Mouse (Mus musculus): ENCODE results near the gene Spock1. TPM values are rescaled to one million over a fixed set of nuclear protein-coding genes. Genes with fewer than 3 reads are reported as not detected.

The Spock1 gene
- polyA plus RNA-seq, 1 experiment from 2014 or later: not detected

GRCm38 (mm10) chr13:57867586-57867985 lies 40.5 kb downstream of the Spock1 start:
- Histone ChIP-seq H3K27ac (ENCODE audit: low read depth) (no peak overlapping the region), H3K9me3 (ENCODE audit: low read depth, low read length) (no peaks in the 10 kb centered on the region), H3K4me2 (no peak overlapping the region), H3K4me3 (ENCODE audit: low read depth, low read length) (no peak overlapping the region), H3K27me3 (ENCODE audit: insufficient read depth, low read length) (no peaks in the 10 kb centered on the region), H3K4me1 (ENCODE audit: insufficient read depth) (no peaks in the 10 kb centered on the region), H3K9ac (no peak overlapping the region), H3K36me3 (ENCODE audit: insufficient read depth) (no peaks in the 10 kb centered on the region)
- peak; percentile 85 for DNase-seq
- TF ChIP-seq CTCF (IDR thresholded peaks at IDR 0.05; ENCODE audit: low read depth): no peak
- 48% methylated on average over 7 of the region's 7 CpGs for WGBS
- ATAC-seq (ENCODE audit: insufficient read depth): no peak

- Histone ChIP-seq H3K4me2 (no peak overlapping the region), H3K4me3 (ENCODE audit: low read depth, low read length) (no peak overlapping the region), H3K9me3 (ENCODE audit: low read depth, low read length) (no peaks in the 10 kb centered on the region), H3K27ac (ENCODE audit: low read depth) (no peak overlapping the region), H3K36me3 (ENCODE audit: insufficient read depth) (no peaks in the 10 kb centered on the region), H3K4me1 (ENCODE audit: insufficient read depth) (no peaks in the 10 kb centered on the region), H3K9ac (no peak overlapping the region), H3K27me3 (ENCODE audit: insufficient read depth, low read length) (no peaks in the 10 kb centered on the region)
- no peak for ATAC-seq (ENCODE audit: insufficient read depth)
- no peak for TF ChIP-seq CTCF (IDR thresholded peaks at IDR 0.05; ENCODE audit: low read depth)
- 63% methylated on average over 4 of the region's 4 CpGs for WGBS
- no peak for DNase-seq
These were observed 43.1 kb downstream of the Spock1 start for GRCm38 (mm10) chr13:57865029-57865428.

- 60% methylated on average over 9 of the region's 9 CpGs for WGBS
- Histone ChIP-seq H3K4me2 (no peak overlapping the region), H3K4me3 (ENCODE audit: low read depth, low read length) (no peak overlapping the region), H3K27me3 (ENCODE audit: insufficient read depth, low read length) (no peaks in the 10 kb centered on the region), H3K36me3 (ENCODE audit: insufficient read depth) (no peaks in the 10 kb centered on the region), H3K9me3 (ENCODE audit: low read depth, low read length) (no peaks in the 10 kb centered on the region), H3K9ac (no peak overlapping the region), H3K27ac (ENCODE audit: low read depth) (no peak overlapping the region), H3K4me1 (ENCODE audit: insufficient read depth) (no peaks in the 10 kb centered on the region)
- no peak for ATAC-seq (ENCODE audit: insufficient read depth)
- DNase-seq: no peak
- no peak for TF ChIP-seq CTCF (IDR thresholded peaks at IDR 0.05; ENCODE audit: low read depth)
These were observed 49.6 kb downstream of the Spock1 start for GRCm38 (mm10) chr13:57858491-57858890.

GRCm38 (mm10) chr13:57857016-57857415 lies 51.1 kb downstream of the Spock1 start:
- no peak overlapping the region for H3K9ac ChIP-seq
- no peak overlapping the region for H3K4me2 ChIP-seq
- no peak for DNase-seq
- TF ChIP-seq CTCF (IDR thresholded peaks at IDR 0.05; ENCODE audit: low read depth): no peak
- no peaks in the 10 kb centered on the region for H3K4me1 ChIP-seq (ENCODE audit: insufficient read depth)
- H3K9me3 ChIP-seq (ENCODE audit: low read depth, low read length): no peaks in the 10 kb centered on the region
- no peak overlapping the region for H3K27ac ChIP-seq (ENCODE audit: low read depth)
- no peak for ATAC-seq (ENCODE audit: insufficient read depth)
- H3K4me3 ChIP-seq (ENCODE audit: low read depth, low read length): no peak overlapping the region
- 90% methylated on average over 3 of the region's 3 CpGs for WGBS
- H3K27me3 ChIP-seq (ENCODE audit: insufficient read depth, low read length): no peaks in the 10 kb centered on the region
- no peaks in the 10 kb centered on the region for H3K36me3 ChIP-seq (ENCODE audit: insufficient read depth)

- ATAC-seq (ENCODE audit: insufficient read depth) (no peak), DNase-seq (no peak)
- Histone ChIP-seq H3K4me2 (no peak overlapping the region), H3K4me1 (ENCODE audit: insufficient read depth) (no peaks in the 10 kb centered on the region), H3K27me3 (ENCODE audit: insufficient read depth, low read length) (no peaks in the 10 kb centered on the region), H3K9ac (no peak overlapping the region), H3K27ac (ENCODE audit: low read depth) (no peak overlapping the region), H3K9me3 (ENCODE audit: low read depth, low read length) (no peaks in the 10 kb centered on the region), H3K36me3 (ENCODE audit: insufficient read depth) (no peaks in the 10 kb centered on the region), H3K4me3 (ENCODE audit: low read depth, low read length) (no peak overlapping the region)
- no peak for TF ChIP-seq CTCF (IDR thresholded peaks at IDR 0.05; ENCODE audit: low read depth)
- WGBS: 78% methylated on average over 10 of the region's 10 CpGs
These were observed 51.8 kb downstream of the Spock1 start for GRCm38 (mm10) chr13:57856311-57856853.

- Histone ChIP-seq H3K4me3 (ENCODE audit: low read depth, low read length) (no peak overlapping the region), H3K9me3 (ENCODE audit: low read depth, low read length) (no peaks in the 10 kb centered on the region), H3K4me2 (no peak overlapping the region), H3K27ac (ENCODE audit: low read depth) (no peak overlapping the region), H3K27me3 (ENCODE audit: insufficient read depth, low read length) (no peaks in the 10 kb centered on the region), H3K4me1 (ENCODE audit: insufficient read depth) (no peaks in the 10 kb centered on the region), H3K36me3 (ENCODE audit: insufficient read depth) (no peaks in the 10 kb centered on the region), H3K9ac (no peak overlapping the region)
- ATAC-seq (ENCODE audit: insufficient read depth) (no peak), DNase-seq (no peak)
- 64% methylated on average over 4 of the region's 4 CpGs for WGBS
- no peak for TF ChIP-seq CTCF (IDR thresholded peaks at IDR 0.05; ENCODE audit: low read depth)
These were observed 52.4 kb downstream of the Spock1 start for GRCm38 (mm10) chr13:57855766-57856165.

- Histone ChIP-seq H3K4me1 (ENCODE audit: insufficient read depth) (no peaks in the 10 kb centered on the region), H3K9me3 (ENCODE audit: low read depth, low read length) (no peaks in the 10 kb centered on the region), H3K27ac (ENCODE audit: low read depth) (no peak overlapping the region), H3K36me3 (ENCODE audit: insufficient read depth) (no peaks in the 10 kb centered on the region), H3K9ac (no peak overlapping the region), H3K27me3 (ENCODE audit: insufficient read depth, low read length) (no peaks in the 10 kb centered on the region), H3K4me2 (no peak overlapping the region), H3K4me3 (ENCODE audit: low read depth, low read length) (no peak overlapping the region)
- no peak for ATAC-seq (ENCODE audit: insufficient read depth)
- no peak for TF ChIP-seq CTCF (IDR thresholded peaks at IDR 0.05; ENCODE audit: low read depth)
- DNase-seq: no peak
- WGBS: 74% methylated on average over 8 of the region's 8 CpGs
These were observed 53.7 kb downstream of the Spock1 start for GRCm38 (mm10) chr13:57854416-57854815.

GRCm38 (mm10) chr13:57853621-57854020 lies 54.5 kb downstream of the Spock1 start:
- DNase-seq (no peak), ATAC-seq (ENCODE audit: insufficient read depth) (no peak)
- no peak for TF ChIP-seq CTCF (IDR thresholded peaks at IDR 0.05; ENCODE audit: low read depth)
- no peak overlapping the region for H3K4me3 ChIP-seq (ENCODE audit: low read depth, low read length)
- no peaks in the 10 kb centered on the region for H3K9me3 ChIP-seq (ENCODE audit: low read depth, low read length)
- 84% methylated on average over 1 of the region's 1 CpGs for WGBS
- H3K9ac ChIP-seq: no peak overlapping the region
- no peaks in the 10 kb centered on the region for H3K4me1 ChIP-seq (ENCODE audit: insufficient read depth)
- H3K36me3 ChIP-seq (ENCODE audit: insufficient read depth): no peaks in the 10 kb centered on the region
- no peaks in the 10 kb centered on the region for H3K27me3 ChIP-seq (ENCODE audit: insufficient read depth, low read length)
- H3K27ac ChIP-seq (ENCODE audit: low read depth): no peak overlapping the region
- no peak overlapping the region for H3K4me2 ChIP-seq
